Comparison of ENCODE assay signal across 24 mouse cellular contexts in the genomic region with DNA sequence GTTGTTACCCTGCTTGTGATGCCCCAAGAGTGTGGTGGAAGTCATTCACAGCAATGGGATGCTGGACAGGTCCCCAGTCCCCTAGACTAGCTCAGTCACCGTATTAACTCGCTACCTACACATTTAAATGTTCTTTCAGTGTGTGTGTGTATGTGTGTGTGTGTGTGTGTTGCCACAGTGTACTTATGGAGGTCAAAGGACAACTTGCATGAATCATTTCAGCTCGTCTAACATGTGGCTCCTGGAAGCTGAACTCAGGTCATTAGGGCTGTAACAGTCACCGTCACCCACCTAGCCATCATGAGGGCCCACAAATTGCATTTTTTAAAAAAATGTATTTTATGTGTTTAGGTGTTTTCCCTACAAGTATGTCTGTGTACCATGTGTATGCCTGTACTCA. TPM values are rescaled to one million over a fixed set of nuclear protein-coding genes. Genes with fewer than 3 reads are reported as not detected.
DNase-seq lines count a peak whose midpoint lies in the region; ATAC-seq and TF ChIP-seq lines count a peak whose summit lies in the region.
"Had no signal": no experiment of that assay in that cellular context is flagged by ENCODE, and none has a peak within 500 bp of the region (broad histone marks: within the 10 kb centered on the region; RNA-seq: fewer than 3 reads in every experiment).

No protein-coding gene starts in this region.

- H3K27ac ChIP-seq in intestine, postnatal 0 days (ENCODE audit: low read depth, low read length), result no peak overlapping the region
- no peak overlapping the region for H3K27ac ChIP-seq in intestine, embryonic 16.5 days (ENCODE audit: low read length)
- no peak overlapping the region for H3K27ac ChIP-seq in liver, embryonic 16.5 days (ENCODE audit: low read length)
- H3K27ac ChIP-seq in liver, embryonic 12.5 days, result no peak overlapping the region
- H3K27ac ChIP-seq in midbrain, embryonic 11.5 days (ENCODE audit: low read depth, low read length), result no peak overlapping the region
- no peak overlapping the region for H3K27ac ChIP-seq in midbrain, embryonic 13.5 days
- H3K27ac ChIP-seq: embryonic facial prominence, embryonic 10.5 days; embryonic facial prominence, embryonic 12.5 days; forebrain, embryonic 13.5 days; forebrain, embryonic 15.5 days had no signal

- H3K36me3 ChIP-seq in intestine, postnatal 0 days (ENCODE audit: control insufficient read depth, insufficient read depth), result peaks cover 76% of the 10 kb centered on the region
- peaks cover 24% of the 10 kb centered on the region for H3K36me3 ChIP-seq in intestine, embryonic 16.5 days (ENCODE audit: control insufficient read depth, insufficient read depth, low read length)
- peaks cover 54% of the 10 kb centered on the region for H3K36me3 ChIP-seq in liver, embryonic 16.5 days (ENCODE audit: control insufficient read depth, insufficient read depth)
- peaks cover 95% of the 10 kb centered on the region for H3K36me3 ChIP-seq in liver, embryonic 12.5 days
- peaks cover 13% of the 10 kb centered on the region for H3K36me3 ChIP-seq in midbrain, embryonic 11.5 days (ENCODE audit: control insufficient read depth, insufficient read depth, low read length)
- H3K36me3 ChIP-seq in midbrain, embryonic 13.5 days, result peaks cover 44% of the 10 kb centered on the region

- no peak overlapping the region for H3K4me3 ChIP-seq in intestine, postnatal 0 days (ENCODE audit: low read depth, low read length)
- H3K4me3 ChIP-seq in intestine, embryonic 16.5 days (ENCODE audit: low read length), result no peak overlapping the region
- H3K4me3 ChIP-seq in liver, embryonic 16.5 days (ENCODE audit: low read depth, low read length), result no peak overlapping the region
- no peak overlapping the region for H3K4me3 ChIP-seq in liver, embryonic 12.5 days
- no peak overlapping the region for H3K4me3 ChIP-seq in midbrain, embryonic 11.5 days (ENCODE audit: low read depth, low read length)
- H3K4me3 ChIP-seq in midbrain, embryonic 13.5 days (replicated peaks), result no peak overlapping the region
- H3K4me3 ChIP-seq: embryonic facial prominence, embryonic 10.5 days; embryonic facial prominence, embryonic 12.5 days; forebrain, embryonic 13.5 days; forebrain, embryonic 15.5 days had no signal

- no peak overlapping the region for H3K4me2 ChIP-seq in intestine, postnatal 0 days (replicated peaks; ENCODE audit: low read depth)
- H3K4me2 ChIP-seq in intestine, embryonic 16.5 days (ENCODE audit: low read depth, low read length), result no peak overlapping the region
- H3K4me2 ChIP-seq in liver, embryonic 16.5 days (ENCODE audit: low read depth, low read length), result no peak overlapping the region
- H3K4me2 ChIP-seq in liver, embryonic 12.5 days, result no peak overlapping the region
- H3K4me2 ChIP-seq in midbrain, embryonic 11.5 days, result no peak overlapping the region
- H3K4me2 ChIP-seq in midbrain, embryonic 13.5 days (replicated peaks), result no peak overlapping the region
- H3K4me2 ChIP-seq: embryonic facial prominence, embryonic 12.5 days; forebrain, embryonic 13.5 days; forebrain, embryonic 15.5 days had no signal

- peak; percentile 63; the same call in 1 of the 2 replicates for ATAC-seq in intestine, postnatal 0 days
- ATAC-seq in intestine, embryonic 16.5 days, result no peak
- ATAC-seq in liver, embryonic 16.5 days (ENCODE audit: low read depth), result peak; percentile 35; the same call in 1 of the 2 replicates
- no peak for ATAC-seq in liver, embryonic 12.5 days
- no peak for ATAC-seq in midbrain, embryonic 11.5 days (ENCODE audit: low FRiP score)
- ATAC-seq in midbrain, embryonic 13.5 days, result no peak
- ATAC-seq: activated CD4-positive, CD25-positive, alpha-beta regulatory T cell, adult 4 months; CD4-positive, CD25-positive, alpha-beta regulatory T cell, adult 4 months; forebrain, embryonic 13.5 days; forebrain, embryonic 15.5 days; Patski had no signal

- peak; percentile 41 for DNase-seq in midbrain, embryonic 11.5 days (ENCODE audit: low spot score, missing footprints)
- DNase-seq: adrenal gland, adult 8-10 months; adrenal gland, postnatal 14 days; adrenal gland, postnatal 36 days; B cell, adult 2 months; cerebellum, adult 11-12 months; cerebellum, adult 2 months; cerebellum, adult 9-10 months; cerebellum, postnatal 10 days; cerebellum, postnatal 25 days had no signal

- no peaks in the 10 kb centered on the region for H3K27me3 ChIP-seq in intestine, postnatal 0 days (replicated peaks; ENCODE audit: control insufficient read depth, insufficient read depth, low read length)
- H3K27me3 ChIP-seq in intestine, embryonic 16.5 days (replicated peaks; ENCODE audit: control insufficient read depth, insufficient read depth, low read length), result no peaks in the 10 kb centered on the region
- no peaks in the 10 kb centered on the region for H3K27me3 ChIP-seq in liver, embryonic 16.5 days (ENCODE audit: control insufficient read depth, insufficient read depth, low read depth, low read length)
- H3K27me3 ChIP-seq in liver, embryonic 12.5 days (replicated peaks), result no peaks in the 10 kb centered on the region
- H3K27me3 ChIP-seq in midbrain, embryonic 11.5 days (ENCODE audit: control insufficient read depth, insufficient read depth, low read length), result no peaks in the 10 kb centered on the region
- no peaks in the 10 kb centered on the region for H3K27me3 ChIP-seq in midbrain, embryonic 13.5 days
- H3K27me3 ChIP-seq: CH12.LX; embryonic facial prominence, embryonic 12.5 days; forebrain, embryonic 13.5 days; forebrain, embryonic 15.5 days; Patski had no signal

- no peak for TF ChIP-seq CTCF in intestine, postnatal 0 days (IDR thresholded peaks at IDR 0.05; ENCODE audit: low read depth)

- H3K4me1 ChIP-seq in intestine, postnatal 0 days (replicated peaks; ENCODE audit: control insufficient read depth, insufficient read depth, low read length), result no peaks in the 10 kb centered on the region
- H3K4me1 ChIP-seq in intestine, embryonic 16.5 days (ENCODE audit: control insufficient read depth, insufficient read depth, low read length), result no peaks in the 10 kb centered on the region
- no peaks in the 10 kb centered on the region for H3K4me1 ChIP-seq in liver, embryonic 16.5 days (ENCODE audit: control insufficient read depth, low read depth, low read length)
- no peaks in the 10 kb centered on the region for H3K4me1 ChIP-seq in liver, embryonic 12.5 days
- no peaks in the 10 kb centered on the region for H3K4me1 ChIP-seq in midbrain, embryonic 11.5 days (ENCODE audit: control insufficient read depth, insufficient read depth, low read length)
- no peaks in the 10 kb centered on the region for H3K4me1 ChIP-seq in midbrain, embryonic 13.5 days (replicated peaks)
- H3K4me1 ChIP-seq: embryonic facial prominence, embryonic 10.5 days; embryonic facial prominence, embryonic 12.5 days; forebrain, embryonic 13.5 days; forebrain, embryonic 15.5 days had no signal

- no peaks in the 10 kb centered on the region for H3K9me3 ChIP-seq in intestine, postnatal 0 days (ENCODE audit: control insufficient read depth)
- H3K9me3 ChIP-seq in intestine, embryonic 16.5 days (ENCODE audit: control insufficient read depth, low read length), result no peaks in the 10 kb centered on the region
- H3K9me3 ChIP-seq in liver, embryonic 16.5 days (replicated peaks; ENCODE audit: control insufficient read depth, low read length), result no peaks in the 10 kb centered on the region
- H3K9me3 ChIP-seq in liver, embryonic 12.5 days (replicated peaks), result no peaks in the 10 kb centered on the region
- no peaks in the 10 kb centered on the region for H3K9me3 ChIP-seq in midbrain, embryonic 11.5 days (ENCODE audit: control insufficient read depth, low read length)
- H3K9me3 ChIP-seq in midbrain, embryonic 13.5 days, result no peaks in the 10 kb centered on the region
- H3K9me3 ChIP-seq: embryonic facial prominence, embryonic 10.5 days; embryonic facial prominence, embryonic 12.5 days; forebrain, embryonic 13.5 days; forebrain, embryonic 15.5 days; G1E had no signal

- H3K9ac ChIP-seq in intestine, postnatal 0 days (ENCODE audit: low read depth, low read length), result no peak overlapping the region
- H3K9ac ChIP-seq in intestine, embryonic 16.5 days (ENCODE audit: low read depth, low read length), result no peak overlapping the region
- H3K9ac ChIP-seq in liver, embryonic 16.5 days (ENCODE audit: low read depth, low read length), result no peak overlapping the region
- H3K9ac ChIP-seq in liver, embryonic 12.5 days, result no peak overlapping the region
- H3K9ac ChIP-seq in midbrain, embryonic 11.5 days (ENCODE audit: low read length), result no peak overlapping the region
- no peak overlapping the region for H3K9ac ChIP-seq in midbrain, embryonic 13.5 days (replicated peaks)
- H3K9ac ChIP-seq: embryonic facial prominence, embryonic 12.5 days; forebrain, embryonic 13.5 days; forebrain, embryonic 15.5 days had no signal

- 69% methylated on average over 4 of the region's 4 CpGs for WGBS in intestine, postnatal 0 days
- 82% methylated on average over 4 of the region's 4 CpGs for WGBS in intestine, embryonic 16.5 days
- WGBS in liver, embryonic 16.5 days (ENCODE audit: insufficient replicate concordance), result 87% methylated on average over 4 of the region's 4 CpGs
- 80% methylated on average over 4 of the region's 4 CpGs for WGBS in liver, embryonic 12.5 days (ENCODE audit: insufficient replicate concordance)
- 95% methylated on average over 4 of the region's 4 CpGs for WGBS in midbrain, embryonic 11.5 days
- WGBS in midbrain, embryonic 13.5 days, result 93% methylated on average over 4 of the region's 4 CpGs

RNA-seq across cellular contexts. Expression of a gene that starts 25.9 kb away (rescaled TPM):
- polyA plus RNA-seq in intestine, postnatal 0 days (2015; fragmentation: Nextera tagmentation; extraction: Ambion mirVana), result 34.6 and 34.7 TPM in 2 replicates
- 30.5 and 32.8 TPM in 2 replicates for polyA plus RNA-seq in intestine, embryonic 16.5 days (2015; fragmentation: Nextera tagmentation; extraction: Ambion mirVana)
- 18.6 and 19.1 TPM in 2 replicates for polyA plus RNA-seq in liver, embryonic 16.5 days (2015; fragmentation: Nextera tagmentation; extraction: Ambion mirVana)
- 26.4 and 27.6 TPM in 2 replicates for polyA plus RNA-seq in liver, embryonic 12.5 days (2016; fragmentation: Nextera tagmentation; extraction: Ambion mirVana)
- polyA plus RNA-seq in midbrain, embryonic 11.5 days (2014; fragmentation: Nextera tagmentation; extraction: Ambion mirVana), result 35.3 and 37.8 TPM in 2 replicates
- polyA plus RNA-seq in midbrain, embryonic 13.5 days (2015; fragmentation: Nextera tagmentation; extraction: Ambion mirVana), result 27.2 and 29.5 TPM in 2 replicates

RNA-seq across cellular contexts. Expression of a gene that starts 27.0 kb away (rescaled TPM):
- polyA plus RNA-seq in intestine, postnatal 0 days (2015; fragmentation: Nextera tagmentation; extraction: Ambion mirVana), result 129 and 142 TPM in 2 replicates
- polyA plus RNA-seq in intestine, embryonic 16.5 days (2015; fragmentation: Nextera tagmentation; extraction: Ambion mirVana), result 153 and 163 TPM in 2 replicates
- polyA plus RNA-seq in liver, embryonic 16.5 days (2015; fragmentation: Nextera tagmentation; extraction: Ambion mirVana), result 51.8 and 53.9 TPM in 2 replicates
- 64.2 and 67.4 TPM in 2 replicates for polyA plus RNA-seq in liver, embryonic 12.5 days (2016; fragmentation: Nextera tagmentation; extraction: Ambion mirVana)
- 115 and 131 TPM in 2 replicates for polyA plus RNA-seq in midbrain, embryonic 11.5 days (2014; fragmentation: Nextera tagmentation; extraction: Ambion mirVana)
- polyA plus RNA-seq in midbrain, embryonic 13.5 days (2015; fragmentation: Nextera tagmentation; extraction: Ambion mirVana), result 73.3 and 74.6 TPM in 2 replicates

Comparison
In these comparisons a context has a peak if more than half of its experiments do, and no peak if none do; other contexts are left out.
1. ATAC-seq: peak in intestine, postnatal 0 days (single experiment) and liver, embryonic 16.5 days (single experiment); none in intestine, embryonic 16.5 days (single experiment), liver, embryonic 12.5 days (single experiment), midbrain, embryonic 11.5 days (single experiment) and midbrain, embryonic 13.5 days (single experiment).